Mouse (Mus musculus) A20 (cell line): ENCODE measurements at regions not wholly inside any gene's neighbourhood (a gene's known extent, or its start where the extent isn't known, plus 50 kb on each side); places are given as distances from the start of the nearest gene placed in this dataset.

Source experiments
- DNase-seq: peaks from one replicate; pipeline ENCODE4 v3.0.0-alpha.2; 2011; ENCODE audit warnings: low read depth, low spot score

DNA sequence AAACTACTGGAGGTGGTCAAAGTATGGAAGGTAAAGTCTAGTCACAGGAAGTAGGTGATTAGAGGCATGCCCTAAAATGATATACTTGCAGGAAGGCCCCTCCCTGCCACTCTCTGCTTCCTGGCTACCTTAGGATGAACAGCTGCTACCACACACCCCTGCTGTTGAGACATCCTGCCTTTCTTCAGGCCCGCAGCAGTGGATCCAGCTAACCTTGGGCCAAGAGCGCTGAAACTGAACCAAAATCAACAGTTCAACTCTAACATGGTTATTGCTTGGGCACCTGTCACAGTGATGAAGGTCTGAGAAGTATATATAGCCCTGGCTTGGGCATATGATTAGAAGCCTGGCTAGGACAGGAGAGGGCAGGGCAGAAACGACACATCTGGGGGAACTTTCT lies 352.4 kb downstream of the Prdm2 start:
- DNase-seq = no peak

DNA sequence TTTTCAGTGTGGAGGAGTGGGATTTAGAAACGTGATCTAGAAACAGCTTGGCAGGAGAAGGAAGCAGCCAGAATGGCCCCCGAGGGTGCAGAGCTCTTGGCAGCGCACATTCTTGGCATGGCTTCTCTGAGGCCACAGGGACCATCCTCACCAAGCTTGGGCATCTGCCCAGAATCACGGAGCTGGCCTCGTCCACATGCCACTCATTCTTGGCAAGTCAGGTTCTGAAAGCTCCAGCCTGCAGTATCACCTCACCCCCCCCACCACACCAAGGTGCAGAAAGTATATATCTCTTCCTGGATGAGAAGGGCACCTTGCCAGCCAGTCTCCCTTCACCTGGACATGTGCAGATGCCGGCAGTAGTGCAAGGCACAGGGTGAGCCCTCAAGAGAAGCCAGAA lies 356.2 kb downstream of the Prdm2 start:
- DNase-seq = no peak

DNA sequence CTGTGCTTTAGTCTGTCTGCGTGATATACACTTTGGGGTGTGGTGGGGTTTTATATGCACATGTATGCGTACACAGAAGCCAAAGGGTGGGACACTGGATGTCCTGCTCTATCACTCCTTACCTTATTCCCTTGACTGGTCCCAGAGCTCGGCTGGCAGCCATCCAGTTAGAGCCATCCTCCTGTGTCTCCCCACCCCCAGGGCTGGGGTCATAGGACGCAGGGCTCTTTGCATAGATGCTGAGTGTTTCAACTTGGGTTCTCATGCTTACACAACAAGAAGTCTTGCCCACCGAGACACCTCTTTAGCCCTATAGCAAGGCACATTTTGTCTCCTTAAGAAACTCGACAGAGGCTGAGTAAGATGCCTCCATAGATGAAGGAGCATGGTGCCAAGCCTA lies 357.2 kb downstream of the Prdm2 start:
- DNase-seq = no peak

DNA sequence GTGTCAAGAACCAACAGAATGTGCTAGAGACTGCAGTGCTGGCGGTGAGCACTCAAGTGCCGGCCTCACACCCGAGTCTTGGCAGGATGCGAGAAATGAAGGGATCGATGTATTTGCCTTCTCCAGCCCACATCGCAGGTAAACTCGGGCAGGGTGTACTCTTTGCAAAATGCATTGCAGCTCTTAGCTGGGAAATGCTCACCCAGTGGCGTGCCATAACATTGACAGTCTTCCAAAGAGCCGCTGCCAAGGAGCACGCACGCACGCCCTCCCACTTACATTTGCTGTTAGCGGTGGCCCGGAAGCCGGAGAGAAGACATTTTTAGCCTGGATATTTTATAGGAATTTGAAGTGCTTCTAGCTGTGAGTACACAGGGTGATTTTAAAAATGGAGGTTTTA lies 358.9 kb downstream of the Prdm2 start:
- DNase-seq = no peak

DNA sequence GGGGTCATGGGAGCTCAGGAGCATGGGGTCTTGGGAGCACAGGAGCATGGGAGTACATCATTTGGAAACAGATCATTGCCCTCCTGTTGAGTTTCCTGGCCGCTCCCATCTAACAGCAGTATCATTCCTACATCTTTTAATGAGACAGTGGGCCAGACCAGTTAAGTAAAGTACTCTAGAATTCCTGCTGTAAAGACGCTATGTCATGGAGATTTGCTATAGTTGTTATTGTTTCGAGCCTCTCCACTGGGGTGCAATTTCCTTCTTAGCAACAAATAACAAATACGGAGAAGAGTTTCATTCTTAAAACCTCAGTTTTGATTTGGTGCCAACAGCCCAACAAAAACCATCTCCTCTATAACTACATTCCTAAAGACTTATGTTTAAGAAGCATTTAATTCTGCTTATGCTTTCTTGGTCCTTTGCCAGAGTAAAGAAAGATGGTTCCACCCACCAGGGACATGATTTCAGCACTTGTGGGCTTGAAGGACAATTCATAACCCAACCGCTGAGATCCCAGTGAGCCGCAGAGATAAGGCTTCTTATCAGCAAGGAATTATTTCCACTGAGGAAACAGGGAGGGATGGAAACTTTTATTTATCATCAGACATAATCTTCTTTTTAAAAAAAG lies 367.6 kb downstream of the Prdm2 start:
- no peak for DNase-seq

DNA sequence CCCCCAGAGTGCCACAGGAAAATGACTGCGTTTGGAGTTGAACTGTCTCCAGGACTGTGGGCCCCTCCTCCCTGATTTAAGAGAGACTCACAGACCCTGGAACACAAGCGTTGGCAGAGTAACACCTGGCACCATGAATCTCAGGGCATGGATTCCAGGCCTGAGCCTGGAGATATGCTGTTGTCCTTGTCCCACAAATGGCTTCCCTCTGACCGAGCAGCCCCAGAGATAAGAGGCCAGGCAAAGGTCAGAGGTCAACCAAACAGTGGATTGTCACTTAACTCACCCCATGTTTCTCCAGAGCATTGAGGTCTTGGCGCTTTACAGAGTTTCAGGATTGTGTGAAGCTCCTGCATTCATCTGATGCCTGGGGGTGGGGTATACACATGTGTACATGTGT lies 373.3 kb downstream of the Prdm2 start:
- no peak for DNase-seq

DNA sequence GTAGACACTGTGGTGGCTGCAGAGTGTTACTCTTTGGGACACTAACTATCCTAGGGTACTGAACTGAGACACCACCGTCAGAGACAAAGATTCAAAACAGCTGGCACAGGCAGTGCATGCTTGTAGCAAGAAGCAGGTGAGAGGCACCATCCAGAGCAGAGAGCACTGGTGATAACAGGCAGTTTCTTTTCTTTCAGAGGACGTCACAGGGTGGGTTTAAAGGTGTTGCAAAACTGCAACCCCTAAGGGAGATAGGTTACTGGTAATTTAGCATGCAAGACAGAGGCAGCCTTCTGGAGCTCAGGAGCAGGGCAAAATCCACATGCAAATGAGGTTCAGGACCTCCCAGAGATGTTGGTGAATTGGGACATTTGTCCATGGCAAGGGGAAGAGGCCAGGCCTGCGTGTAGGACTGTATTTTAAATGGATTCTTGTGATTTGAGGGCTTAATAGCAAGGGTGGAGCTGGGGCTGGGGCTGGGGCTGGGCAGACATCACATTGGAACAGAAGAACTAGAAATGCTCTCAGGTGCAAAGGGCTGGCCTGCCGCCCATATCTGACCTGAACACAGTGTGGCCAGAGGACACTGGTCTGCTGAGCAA lies 374.3 kb downstream of the Prdm2 start:
- DNase-seq = no peak

DNA sequence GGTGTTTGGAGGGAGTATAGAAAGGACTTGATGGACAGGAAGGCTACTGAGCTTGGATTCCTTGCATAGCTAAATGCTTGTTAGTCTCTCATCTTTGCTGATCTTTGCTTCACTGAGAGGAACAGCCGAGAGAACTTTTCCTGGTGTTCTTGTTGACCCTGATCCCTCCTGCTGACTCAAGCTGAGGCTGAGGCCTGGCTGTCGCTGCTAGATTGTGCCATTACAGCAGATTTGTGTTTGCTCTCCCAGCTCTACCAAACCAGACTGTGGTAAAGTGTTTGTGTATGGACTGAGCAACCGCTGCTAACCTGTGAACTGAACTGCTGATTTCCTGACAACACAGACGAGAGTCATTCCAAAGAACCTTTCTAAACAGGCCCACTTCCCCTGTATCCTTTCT lies 375.2 kb downstream of the Prdm2 start:
- no peak for DNase-seq

DNA sequence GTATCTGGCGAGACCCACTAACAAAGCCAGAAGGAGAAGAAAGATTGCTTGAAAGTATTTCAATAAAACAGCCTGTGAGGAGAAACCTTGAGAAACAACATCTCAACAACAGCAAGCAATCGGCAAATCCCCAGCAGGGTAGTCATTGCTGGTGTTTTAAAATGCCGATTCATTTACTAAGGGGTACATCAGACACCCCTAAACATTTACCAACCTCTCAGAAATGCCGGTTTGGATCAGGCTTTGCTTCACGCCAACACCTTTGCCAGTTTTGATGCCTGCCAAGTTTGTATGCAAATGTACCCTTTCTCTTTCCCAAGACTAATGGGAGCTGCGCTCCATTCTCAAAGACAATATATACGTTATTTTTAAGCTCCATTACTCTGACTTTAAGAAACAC lies 383.1 kb downstream of the Prdm2 start:
- no peak for DNase-seq

DNA sequence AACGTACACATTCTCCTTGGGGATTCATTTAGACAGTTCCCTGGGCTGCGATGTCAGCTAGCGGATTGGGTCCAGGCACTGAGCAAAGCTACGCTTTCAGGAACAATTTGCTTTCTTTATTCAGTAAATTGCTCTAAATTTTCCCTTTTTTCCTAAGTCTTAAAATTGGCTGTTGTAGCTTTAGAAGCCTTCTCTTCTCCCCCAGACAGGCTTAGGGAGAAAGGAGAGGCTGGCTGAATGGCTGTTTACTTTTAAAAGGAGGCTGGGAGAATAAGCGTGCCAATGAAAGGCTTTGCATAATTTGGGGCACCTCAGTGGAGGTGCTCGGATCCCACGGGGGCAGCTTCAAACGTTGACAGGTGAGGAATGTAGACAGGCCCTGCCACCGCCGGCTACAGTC lies 383.8 kb downstream of the Prdm2 start:
- DNase-seq = no peak

DNA sequence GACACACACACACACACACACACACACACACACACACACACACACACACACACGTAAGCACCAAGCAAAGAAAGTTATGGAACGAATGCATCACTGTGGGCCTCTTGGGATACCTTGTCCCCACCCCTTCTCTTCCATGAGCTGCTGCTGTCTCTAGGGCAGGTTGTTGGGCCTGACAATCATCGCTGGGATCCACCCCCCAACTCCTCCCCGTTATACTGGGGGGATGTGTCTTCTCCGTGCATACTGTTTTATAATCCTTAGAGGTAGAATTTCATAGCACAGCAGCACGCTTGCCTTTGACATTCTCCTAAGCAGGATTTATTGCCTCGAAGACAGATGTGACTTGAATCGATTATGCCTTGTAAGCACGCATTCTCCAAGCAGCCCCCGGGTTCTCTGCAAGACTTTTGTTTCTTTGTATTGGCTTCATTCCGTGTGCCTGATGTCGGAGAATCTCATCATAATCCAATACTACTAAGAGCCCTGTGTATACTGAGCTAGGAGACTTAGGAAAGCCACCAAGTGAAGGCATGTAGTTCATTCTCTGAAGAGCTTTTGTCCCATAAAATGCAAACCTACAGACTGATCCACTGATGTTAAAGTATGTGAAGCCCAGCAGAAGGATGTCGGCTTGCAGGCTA lies 386.4 kb downstream of the Prdm2 start:
- DNase-seq = no peak

DNA sequence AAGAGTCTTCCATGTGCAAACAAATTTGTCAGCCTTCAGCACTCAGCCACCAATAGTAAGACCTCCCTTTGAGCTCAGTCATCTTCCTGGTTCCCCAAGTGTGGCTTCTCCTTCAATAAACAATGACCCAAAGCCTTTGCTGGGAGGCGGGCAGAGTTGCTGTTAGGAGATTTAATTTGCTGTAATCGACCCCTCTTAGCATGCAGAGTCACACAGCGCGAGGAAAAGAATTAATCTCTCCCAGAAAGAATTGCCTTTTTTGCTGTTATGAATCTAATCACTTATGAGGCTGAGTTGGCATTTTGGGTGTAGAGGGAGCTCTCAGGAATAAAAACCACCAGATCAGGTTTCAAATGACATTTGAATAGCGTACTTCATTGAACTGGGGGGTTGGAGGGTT lies 387.0 kb downstream of the Prdm2 start:
- DNase-seq = no peak

DNA sequence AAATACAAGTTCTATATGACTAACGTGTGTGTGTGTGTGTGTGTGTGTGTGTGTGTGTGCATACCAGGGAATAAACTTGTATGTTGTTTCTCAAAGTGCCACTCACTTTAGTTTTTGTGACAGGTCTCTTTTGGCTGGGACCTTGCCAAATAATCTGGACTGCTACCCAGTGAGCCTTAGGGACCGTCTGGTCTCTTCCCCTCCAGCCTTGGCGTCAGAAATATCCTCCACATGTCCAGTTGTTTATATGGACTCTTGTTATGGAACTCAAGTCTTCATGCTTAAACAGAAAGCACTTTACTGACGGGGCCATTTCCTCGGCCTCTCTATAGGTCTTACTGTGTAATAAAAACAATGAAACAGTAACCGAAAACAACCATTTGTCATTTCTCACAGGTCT lies 394.4 kb downstream of the Prdm2 start:
- DNase-seq = no peak

DNA sequence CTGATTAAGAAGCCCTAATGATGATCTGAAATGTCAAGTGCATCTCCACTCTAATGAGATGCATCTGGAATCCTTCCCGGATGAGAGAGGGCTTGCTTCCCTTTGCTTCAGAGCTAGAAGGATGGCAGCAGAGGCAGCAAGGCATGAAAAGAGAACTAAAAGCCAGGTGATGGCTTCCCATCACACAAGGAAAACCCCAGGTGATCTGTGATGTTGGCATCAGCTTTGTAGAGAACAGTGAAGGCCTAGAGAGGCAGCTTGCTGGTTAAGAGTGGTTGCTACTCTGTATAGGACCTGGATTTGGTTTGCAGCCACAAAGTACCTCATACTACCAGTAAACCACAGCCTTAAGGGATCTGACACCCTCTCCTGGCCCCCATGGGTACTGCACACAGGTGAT lies 395.8 kb downstream of the Prdm2 start:
- no peak for DNase-seq

DNA sequence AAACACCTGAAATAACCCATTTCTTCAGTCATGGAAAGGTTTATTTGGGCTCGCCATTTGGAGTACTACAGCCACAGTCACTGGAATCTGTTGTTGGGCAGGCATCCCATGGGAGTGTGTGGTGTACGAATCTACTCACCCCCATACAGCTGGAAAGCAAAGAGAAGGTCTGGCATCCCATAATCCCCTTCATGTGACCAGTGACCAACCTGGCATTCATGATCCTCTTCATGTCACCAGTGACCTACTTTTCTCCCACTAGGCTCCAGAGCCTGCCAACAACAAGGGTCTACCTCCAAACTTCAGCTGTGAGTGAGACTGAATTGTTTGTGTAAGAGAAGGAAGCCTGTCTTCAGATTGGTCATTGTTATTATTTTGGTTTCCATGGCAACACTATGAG lies 409.0 kb downstream of the Prdm2 start:
- DNase-seq = no peak

DNA sequence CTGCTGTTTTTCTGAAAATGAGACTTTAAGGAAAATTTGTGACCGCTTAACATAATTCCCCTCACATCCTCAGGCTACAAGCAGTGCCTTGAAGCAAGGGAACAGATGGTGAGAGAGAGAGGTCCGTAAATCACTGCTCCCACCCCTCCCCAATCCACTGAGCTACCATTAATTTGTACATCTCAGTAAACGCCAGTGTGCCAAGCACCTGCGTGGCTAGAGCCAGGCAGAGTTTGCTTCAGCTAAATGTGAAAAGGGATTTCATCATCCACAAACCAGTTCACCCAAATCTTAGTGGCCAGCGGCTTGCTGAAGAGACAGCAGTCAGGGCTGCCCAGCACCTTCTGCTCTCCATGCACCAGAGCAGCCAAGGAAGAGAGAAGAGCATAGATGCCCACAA lies 413.5 kb downstream of the Prdm2 start:
- no peak for DNase-seq

DNA sequence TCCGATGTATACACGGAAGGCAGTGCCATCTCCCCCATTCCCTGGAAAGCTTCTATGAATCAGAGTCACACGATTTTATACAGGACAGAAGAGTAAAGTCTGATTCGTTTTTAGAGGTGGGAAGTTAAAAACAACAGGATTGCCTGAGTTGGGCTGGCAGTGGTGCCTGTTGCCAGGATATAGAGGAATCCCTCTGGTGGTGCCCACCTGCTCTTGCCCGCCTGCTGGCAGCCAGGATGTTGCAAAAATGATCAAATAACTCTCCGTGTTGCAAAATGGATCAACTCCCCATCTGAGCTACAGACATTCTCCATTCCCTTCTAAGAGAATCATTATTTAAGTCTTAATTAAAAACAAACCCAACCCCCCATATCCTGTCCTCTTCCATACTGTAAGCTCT lies 414.0 kb downstream of the Prdm2 start:
- DNase-seq = no peak

DNA sequence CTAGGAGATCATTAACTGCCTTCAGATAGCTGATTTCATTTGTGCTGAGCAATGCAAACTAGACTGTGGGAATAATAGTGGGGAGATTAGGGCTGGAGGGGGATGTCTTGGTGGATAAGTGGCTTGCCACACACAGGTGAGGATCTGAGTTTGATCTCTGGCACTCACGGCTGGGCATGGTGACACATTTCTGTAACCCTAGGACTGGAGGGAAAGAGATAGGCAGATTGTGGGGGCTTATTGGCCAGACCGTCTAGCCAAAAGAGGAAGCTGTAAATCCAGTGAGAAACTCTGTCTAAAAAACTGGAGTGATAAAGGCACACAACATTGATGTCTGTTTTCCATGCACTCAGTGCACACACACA lies 420.2 kb downstream of the Prdm2 start:
- DNase-seq = no peak

DNA sequence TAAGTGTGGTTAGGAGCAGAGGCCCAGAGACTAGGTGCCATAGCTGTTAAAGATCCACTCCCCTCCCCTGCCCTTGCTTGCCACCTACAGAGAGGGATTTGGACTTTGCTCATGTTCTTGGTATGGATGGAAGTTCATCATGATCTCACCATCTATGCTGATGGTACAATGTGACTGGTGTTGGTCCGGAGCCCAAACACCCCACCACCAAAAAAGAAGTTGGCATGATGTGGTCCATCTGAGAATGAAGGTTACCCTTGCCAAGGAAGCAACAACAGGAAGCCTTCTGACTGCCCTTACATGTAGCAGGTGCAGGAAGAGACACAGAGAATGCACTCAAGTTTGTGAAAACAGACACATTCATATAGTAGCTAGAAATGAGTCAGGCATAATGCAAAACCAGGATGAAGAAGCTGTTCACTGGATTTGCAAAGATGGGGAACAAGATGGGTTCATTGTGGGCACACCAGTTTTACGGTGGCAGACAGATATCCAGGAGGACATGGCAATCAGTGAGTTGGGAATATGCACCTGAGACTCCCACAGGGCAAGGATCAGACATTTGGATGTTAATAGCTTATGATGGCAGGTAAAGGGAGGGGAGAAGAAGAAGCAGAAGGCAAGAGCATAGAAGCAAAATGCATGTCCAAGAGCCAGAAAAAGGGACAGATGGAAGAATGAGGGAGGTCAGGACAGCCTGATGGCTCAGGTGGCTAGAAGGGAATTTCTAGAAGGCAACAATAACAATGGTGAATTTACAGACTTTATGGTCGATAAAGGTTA lies 420.8 kb downstream of the Prdm2 start:
- no peak for DNase-seq

DNA sequence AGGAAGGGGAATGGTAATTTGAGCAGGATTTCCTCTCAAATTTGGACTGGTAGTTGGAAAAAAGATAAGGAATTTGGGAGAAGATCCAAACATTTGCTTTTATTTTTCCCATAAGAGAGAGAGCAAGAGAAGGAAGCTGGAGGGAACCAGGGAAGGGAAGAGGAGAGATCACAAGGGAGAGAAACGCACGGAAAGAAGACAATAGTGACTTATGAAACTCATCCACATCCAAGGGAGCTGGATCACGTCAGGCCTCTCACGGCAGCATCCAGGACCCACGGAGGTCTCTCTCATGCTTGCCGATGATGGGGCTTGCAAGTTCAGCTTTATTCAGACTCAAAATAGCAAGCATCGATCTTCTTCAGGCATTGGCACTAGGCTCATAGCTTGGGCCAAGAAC lies 423.7 kb downstream of the Prdm2 start:
- DNase-seq = no peak

DNA sequence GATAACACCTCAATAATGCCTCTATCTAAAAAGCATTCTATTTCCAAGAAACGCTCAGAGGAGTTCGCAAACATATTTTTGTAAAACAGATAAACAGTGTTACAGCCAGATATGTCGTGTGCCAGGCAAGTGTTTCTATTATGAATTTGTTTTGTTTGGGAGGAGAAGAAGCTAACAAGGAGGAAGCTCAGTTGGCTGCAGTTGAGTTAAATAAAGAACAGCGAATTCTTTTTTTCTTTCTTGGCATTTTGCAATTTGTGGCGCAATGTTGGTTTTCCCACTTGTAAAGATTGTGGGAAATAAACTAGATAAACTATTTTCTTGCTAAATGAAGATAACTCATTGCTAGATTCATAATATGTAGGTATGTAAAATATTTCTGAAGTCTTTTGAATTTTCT lies 427.4 kb downstream of the Prdm2 start:
- DNase-seq = no peak

DNA sequence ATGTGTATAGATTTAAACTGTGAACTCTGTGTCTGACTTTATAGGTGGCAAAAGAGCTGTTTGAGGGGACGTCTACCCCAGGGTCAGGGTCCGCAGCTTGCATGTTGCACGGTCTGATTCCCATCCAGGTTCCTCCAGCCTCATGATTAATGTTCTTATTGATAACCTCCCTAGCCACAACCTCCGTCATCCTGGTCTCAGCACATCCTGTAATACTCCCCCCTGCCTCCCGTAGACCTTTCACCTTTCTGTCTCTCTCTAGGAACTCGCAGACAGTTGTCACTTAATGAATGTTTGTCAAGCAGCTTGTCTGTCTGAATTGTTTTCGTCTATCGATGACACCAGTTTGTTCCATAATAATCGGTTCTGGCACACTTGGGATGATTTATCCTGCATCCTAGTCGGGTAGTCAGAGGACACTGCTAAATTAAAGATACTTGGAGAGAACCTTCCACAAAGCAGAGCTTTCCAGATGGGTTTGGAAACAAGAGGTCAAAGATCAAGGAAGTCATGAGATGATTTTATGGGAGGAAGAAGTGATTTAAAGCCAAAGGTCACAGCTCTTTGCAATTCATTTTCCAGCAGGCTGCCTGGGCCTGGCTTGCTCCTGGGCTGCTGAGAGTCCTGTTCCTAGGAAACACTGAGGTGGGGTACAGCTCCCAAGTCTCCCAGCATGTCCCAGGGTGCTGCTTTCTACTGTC lies 435.9 kb downstream of the Prdm2 start:
- DNase-seq = no peak
